Mouse (Mus musculus): ENCODE data around the gene Gm28635. TPM values are rescaled to one million over a fixed set of nuclear protein-coding genes. Genes with fewer than 3 reads are reported as not detected.
A peak's percentile ranks its signal among the peaks of the same experiment; 100 is the strongest.

The Gm28635 gene
- total RNA-seq, 2 experiments from 2014 or later = 4.3 to 11.7 TPM

DNA sequence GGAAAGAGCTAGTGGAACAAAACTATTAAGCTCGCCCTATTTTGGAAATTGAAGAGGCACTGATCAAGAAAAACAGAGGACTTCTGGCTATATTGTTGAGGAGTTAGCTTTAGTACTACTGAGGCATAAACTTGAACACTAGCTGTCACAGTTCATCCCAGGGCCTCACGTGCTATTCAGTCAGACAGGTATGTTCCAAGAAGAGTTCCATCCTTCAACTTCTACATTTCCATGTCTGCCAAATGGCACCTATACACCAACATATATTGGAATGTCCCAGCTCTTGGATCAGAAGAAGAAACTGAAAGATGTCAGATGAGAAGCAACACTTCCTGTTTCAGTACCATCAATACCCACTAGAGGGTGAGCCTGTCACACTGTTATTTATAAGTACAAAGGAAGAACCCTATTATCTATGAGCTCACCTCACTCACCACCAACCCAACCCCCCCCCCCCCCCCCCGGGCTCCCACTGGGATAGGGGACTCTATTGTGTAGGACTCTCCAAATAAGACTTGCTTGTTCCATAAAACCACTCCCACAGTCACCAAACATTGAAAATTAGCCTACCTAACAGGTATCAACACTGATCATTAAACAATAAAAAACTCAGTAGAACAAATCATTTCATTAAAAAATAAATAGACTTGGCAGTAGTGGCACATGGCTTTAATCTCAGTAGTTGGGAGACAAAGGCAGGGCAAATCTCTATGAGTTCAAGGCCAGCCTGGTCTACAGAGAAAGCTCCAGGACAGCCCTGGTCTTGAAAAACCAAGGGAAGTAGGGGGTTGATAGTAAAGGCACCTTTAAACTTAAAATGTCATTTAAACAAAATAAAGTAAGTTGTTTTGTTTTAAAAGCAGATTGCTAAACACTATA, 60.0 kb downstream of the Gm28635 start:
- intact Hi-C loops (cut with DNase I) = loop anchor here (1.0 to 2.0 kb wide), 3 partner anchors 15 to 43 kb away; no protein-coding TSS in a partner anchor
- DNase-seq = peak in 1 of 2 experiments; percentile 64

DNA sequence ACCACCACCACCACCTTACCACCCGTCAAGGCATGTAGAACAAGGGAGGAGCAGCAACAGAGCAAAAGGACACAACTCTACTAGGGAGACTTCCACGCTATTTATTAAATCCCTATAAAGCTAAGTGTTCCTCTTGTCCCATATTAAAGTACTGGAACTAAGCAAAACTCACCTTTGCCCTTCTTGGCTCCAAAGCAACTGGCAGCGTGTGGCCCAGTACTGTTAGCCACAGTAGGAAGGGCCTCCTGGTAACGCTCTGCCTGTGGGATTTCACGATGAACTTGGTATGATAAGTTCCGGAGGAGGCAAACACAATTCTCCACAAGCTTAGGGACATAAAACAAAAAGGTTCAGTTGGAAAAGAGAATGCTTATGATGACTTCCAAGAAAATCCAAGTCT, 65.1 kb downstream of the Gm28635 start:
- DNase-seq = no peak
- intact Hi-C loops (cut with DNase I) = no loop called here

DNA sequence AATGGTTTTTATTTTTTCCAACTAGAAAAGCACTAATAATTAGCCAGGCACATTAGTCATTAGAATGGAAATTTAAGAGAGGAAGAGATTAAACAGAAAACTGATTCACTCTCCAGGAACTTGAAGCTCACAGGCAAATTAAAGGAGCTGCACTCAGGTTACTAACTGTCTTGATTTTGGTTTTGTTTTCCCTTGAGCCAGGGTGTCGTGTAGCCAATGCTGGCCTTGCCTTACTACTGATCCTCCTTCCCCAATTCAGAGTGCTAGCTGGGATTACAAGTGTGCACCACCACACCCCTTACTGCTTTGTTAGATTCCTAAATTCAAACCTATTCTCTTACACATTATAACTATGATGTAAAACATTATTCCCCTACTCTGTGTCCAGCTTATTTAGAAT, 70.0 kb downstream of the Gm28635 start:
- DNase-seq = no peak
- intact Hi-C loops (cut with DNase I) = loop anchor here (5.0 kb wide), 1 partner anchor 146 kb away; no protein-coding TSS in a partner anchor

DNA sequence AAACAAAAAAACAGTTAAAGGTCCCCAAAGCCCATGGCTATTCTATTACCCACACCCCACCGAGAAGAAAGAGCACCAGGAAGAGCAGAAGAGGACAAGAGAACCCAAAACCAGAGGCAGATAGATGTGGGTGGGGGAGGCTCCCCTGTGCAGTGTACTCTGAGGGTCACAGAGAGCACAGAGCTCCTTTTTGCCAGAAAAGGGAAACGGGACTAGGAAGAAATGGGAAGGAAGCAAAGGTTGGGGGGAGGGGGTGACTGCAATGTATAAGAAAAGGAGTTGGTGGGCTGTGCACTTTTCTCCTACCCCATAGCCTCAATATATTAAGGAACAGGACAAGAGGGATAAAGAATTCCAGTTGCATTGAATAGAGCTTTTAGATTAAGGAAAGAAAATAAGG, 76.9 kb downstream of the Gm28635 start:
- no peak for DNase-seq
- intact Hi-C loops (cut with DNase I) = no loop called here

DNA sequence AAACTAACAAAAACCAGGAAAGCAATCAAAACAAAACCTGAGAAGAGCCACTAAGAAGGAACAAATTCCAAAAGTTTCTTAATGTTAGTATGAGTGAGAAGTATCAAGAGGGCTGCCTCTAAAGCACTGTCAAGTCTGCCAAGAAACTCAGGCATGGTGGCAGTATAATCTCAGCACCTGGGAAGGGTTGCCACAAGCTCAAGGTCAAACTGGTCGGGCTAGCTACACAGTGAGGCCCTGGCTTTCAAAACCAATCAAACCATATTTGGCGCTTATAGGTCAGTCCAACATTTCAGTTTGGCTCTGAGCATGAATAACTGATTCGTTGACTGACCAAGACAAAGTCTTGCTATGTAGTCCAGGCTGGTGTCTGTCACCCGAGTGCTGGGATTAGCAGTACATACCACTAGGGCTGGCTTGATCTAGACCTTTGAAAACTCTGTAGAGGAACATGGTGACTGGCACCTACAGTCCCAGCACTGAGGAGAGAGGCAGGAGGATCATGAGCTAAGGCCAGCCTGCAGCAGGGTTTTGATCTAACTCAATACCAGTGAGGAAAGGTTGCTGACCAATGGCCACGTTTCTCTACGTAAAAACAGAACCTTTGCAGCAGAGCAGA, 78.5 kb downstream of the Gm28635 start:
- no peak for DNase-seq
- intact Hi-C loops (cut with DNase I) = no loop called here

DNA sequence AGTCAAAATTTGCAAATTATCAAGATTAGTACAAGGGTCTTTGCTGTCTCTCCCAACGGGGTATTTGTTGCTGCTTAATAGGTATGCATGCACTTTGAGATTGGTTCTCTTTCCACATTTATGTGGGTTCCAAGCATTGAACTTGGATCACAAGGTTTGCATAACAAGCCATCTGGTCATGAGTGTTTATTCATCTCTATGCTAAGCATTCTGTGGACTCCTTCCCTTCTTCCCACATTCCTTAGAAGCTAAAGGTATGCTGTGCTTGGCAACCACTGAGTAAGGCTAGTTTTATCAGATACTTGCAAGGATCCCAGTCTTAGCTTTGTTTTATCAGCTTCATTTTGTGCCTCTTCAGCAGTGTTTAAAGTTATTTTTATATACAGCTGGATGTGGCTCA, 80.7 kb downstream of the Gm28635 start:
- DNase-seq = no peak
- intact Hi-C loops (cut with DNase I) = no loop called here

DNA sequence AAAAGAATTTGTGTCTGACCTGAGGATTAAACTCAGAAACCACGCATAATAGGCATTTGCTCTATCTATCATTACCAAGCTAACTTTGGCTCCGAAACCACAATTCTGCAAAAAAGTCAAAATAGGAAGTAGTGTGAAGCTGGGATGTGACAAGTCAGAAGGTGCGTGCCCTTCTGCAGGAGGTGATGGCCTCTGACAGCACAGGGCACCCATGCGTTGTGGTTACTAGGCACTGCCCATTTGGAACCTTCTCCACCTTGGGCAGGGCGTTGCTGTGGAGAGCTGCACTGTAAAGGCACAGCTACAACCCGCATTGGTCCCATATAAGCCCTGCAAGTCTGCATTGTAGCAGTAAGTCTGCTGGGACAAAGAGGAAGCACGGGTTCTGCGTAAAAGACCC, 85.0 kb downstream of the Gm28635 start:
- no peak for DNase-seq
- intact Hi-C loops (cut with DNase I) = no loop called here

DNA sequence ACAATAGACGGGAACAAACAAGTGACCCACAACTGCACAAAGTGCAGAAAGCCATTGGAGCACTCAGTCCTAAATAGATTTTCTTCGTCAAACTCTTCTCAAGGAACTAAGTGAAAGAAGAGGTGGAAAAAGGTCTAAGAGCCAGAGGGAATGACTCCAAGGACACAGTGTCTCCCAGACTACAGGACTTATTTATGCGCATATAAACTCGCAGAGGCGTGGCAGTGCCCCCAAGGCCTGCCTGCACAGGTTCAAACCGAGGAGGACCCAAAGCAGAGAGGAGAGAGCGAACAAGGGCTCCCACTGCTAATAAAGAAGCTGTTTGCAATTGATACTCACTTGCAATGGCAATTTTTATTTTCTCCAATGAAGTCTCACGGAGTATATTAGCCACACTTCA, 92.1 kb downstream of the Gm28635 start:
- no peak for DNase-seq
- intact Hi-C loops (cut with DNase I) = no loop called here

DNA sequence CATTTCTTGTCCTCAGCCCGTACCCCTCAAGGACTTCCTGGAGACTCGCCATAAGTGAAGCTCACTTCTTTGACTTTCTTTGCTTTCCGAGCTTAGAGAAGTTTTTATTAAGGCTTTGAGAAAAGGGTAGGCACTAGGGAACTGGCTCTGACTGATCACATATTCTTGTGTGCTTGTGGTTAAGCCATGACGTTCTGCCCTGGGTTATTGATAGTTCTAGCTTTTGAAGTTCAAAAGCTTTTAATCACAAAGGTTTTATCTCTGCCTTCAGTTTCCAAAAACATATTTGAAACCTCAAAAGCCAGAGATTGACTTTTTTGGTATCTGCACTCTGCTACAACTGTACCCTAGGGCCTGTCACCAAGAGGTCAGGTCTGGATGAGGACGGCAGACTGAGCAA, 95.6 kb downstream of the Gm28635 start:
- intact Hi-C loops (cut with DNase I) = no loop called here
- no peak for DNase-seq

DNA sequence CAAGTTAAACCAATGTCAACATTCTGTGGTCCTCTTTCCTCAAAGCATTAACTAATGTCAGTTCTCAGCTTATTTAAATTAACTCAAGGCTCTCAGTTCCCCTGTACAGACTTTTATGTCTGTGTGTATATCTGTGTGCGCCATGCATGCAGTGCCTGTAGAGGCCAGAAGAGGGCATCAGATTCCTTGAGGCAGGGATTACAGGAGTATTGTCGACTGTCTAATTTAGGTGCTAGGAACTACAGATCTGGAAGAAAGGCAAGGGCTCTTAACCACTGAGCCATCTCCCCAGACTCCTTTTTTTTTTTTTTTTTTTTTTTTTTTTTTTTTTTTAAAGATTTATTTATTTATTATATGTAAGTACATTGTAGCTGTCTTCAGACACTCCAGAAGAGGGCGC, 96.6 kb downstream of the Gm28635 start:
- intact Hi-C loops (cut with DNase I) = no loop called here
- no peak for DNase-seq

DNA sequence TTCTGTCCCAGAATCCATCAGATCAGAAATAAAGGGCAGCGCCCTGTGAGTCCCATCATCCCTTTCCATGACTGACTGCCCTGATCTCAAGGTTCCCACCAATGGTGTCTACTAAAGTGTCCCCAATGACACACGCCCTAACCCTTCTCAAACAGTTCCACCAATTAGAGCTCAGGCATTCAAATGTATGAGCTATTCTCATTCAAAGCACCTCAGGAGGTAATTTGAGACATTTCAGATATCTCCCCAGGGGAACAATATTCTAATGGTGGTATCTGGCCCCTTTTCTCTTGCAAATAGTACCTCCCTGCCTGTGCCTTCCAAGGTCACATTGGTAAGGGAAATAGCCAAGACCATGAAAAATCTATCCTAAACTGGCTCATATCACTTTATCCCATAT, 98.5 kb downstream of the Gm28635 start:
- intact Hi-C loops (cut with DNase I) = no loop called here
- no peak for DNase-seq

DNA sequence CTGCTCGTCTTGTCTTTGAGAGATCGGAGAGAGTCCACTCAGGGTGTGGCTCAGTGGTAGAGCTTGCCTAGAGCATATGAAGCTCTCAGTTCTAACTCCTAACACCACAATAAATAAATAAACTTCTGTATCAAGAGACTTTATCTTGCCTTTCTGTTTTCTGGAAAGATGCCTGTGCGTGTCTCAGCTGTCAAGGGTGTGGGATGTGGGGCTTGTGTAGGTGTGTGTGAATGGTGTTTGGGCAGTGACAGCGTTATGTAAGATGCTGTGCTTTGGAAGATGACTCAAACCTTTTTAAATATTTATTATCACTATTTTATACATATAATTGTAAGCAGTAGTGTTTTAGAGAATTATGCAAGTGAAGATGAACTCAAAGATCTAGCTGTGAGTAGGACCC, 103.7 kb downstream of the Gm28635 start:
- DNase-seq = no peak
- intact Hi-C loops (cut with DNase I) = no loop called here

DNA sequence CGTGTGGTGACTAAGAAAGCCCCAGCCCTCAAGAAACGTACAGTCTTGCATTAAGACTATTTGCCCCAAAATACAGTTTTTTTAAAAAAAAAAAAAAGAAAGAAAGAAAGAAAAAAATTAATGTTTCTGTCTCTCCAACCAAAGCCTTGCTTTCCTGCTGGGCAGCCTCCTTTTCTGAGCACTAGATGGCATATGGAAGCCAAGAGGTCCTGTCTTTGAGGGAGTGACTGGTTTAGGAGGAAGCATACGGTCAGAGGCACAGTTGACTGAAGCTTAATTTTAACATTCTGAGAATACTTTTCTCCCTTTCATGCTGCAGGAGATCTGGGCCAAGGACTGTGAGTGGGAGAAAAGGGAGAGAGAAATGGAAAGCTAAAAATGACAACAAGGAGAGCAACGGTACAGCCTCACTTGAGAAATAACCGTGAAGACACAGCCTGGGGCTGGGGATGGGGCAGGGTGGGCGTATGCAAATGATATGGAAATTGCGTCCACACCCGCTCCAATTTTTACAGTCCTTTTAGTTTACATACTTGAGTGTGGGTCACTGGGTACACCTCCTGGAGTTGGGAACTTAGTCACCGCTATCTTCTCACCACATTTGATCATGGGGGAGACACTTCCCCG, 120.8 kb downstream of the Gm28635 start:
- intact Hi-C loops (cut with DNase I) = loop anchor here (5.0 kb wide), 1 partner anchor 105 kb away; no protein-coding TSS in a partner anchor
- DNase-seq = peak in 1 of 2 experiments; percentile 14

Other genes with a start within 250 kb of the Gm28635 start
- gene Tfpi, start 201.3 kb downstream of the Gm28635 start, total RNA-seq (2021) = 10 to 100 TPM; 56.4 to 57.8 TPM
- 100 to 1,000 TPM in 1 of 2 experiments, 10 to 100 TPM in 1; 92.4 to 107 TPM for gene Ctnnd1, start 27.3 kb downstream of the Gm28635 start, total RNA-seq (2021)
- not detected for gene Btbd18, start 19.0 kb downstream of the Gm28635 start, total RNA-seq (2021)
- gene Selenoh, start 7.3 kb downstream of the Gm28635 start, total RNA-seq (2021) = 10 to 100 TPM; 31.4 to 32.8 TPM
- 10 to 100 TPM; 13.9 to 15.0 TPM for gene Med19, start 361 bp upstream of the Gm28635 start, total RNA-seq (2021)
- gene Tmx2, start 1.1 kb upstream of the Gm28635 start, total RNA-seq (2021) = 100 to 1,000 TPM; 109 to 113 TPM
- gene Zdhhc5, start 37.1 kb upstream of the Gm28635 start, total RNA-seq (2021) = 10 to 100 TPM; 57.7 to 62.4 TPM
- 1 to 10 TPM; 4.9 to 5.8 TPM for gene Clp1, start 49.3 kb upstream of the Gm28635 start, total RNA-seq (2021)
- gene Ypel4, start 56.0 kb upstream of the Gm28635 start, total RNA-seq (2021) = 1 to 10 TPM in 1 of 2 experiments, under 1 TPM in 1; 0.93 to 1.3 TPM
- 1 to 10 TPM; 1.6 to 2.2 TPM for gene Gm19426, start 65.6 kb upstream of the Gm28635 start, total RNA-seq (2021)
- gene Serping1, start 97.4 kb upstream of the Gm28635 start, total RNA-seq (2021) = 10 to 100 TPM; 58.8 to 72.1 TPM
- 10 to 100 TPM; 67.6 to 87.8 TPM for gene Ube2l6, start 120.8 kb upstream of the Gm28635 start, total RNA-seq (2021)
- under 1 TPM in 1 of 2 experiments, not detected in 1; 0.14 TPM for gene Smtnl1, start 144.6 kb upstream of the Gm28635 start, total RNA-seq (2021)
- 100 to 1,000 TPM in 1 of 2 experiments, 10 to 100 TPM in 1; 78.1 to 101 TPM for gene Timm10, start 149.0 kb upstream of the Gm28635 start, total RNA-seq (2021)
- 1 to 10 TPM; 2.9 to 3.6 TPM for gene Slc43a1, start 160.8 kb upstream of the Gm28635 start, total RNA-seq (2021)
- 1 to 10 TPM; 4.7 to 4.9 TPM for gene Rtn4rl2, start 208.7 kb upstream of the Gm28635 start, total RNA-seq (2021)